Mouse (Mus musculus): ENCODE results near the gene Erlin1. TPM values are rescaled to one million over a fixed set of nuclear protein-coding genes. Genes with fewer than 3 reads are reported as not detected.

Erlin1 gene
- total RNA-seq (2021): 1 to 10 TPM; 8.9 to 9.5 TPM

DNA sequence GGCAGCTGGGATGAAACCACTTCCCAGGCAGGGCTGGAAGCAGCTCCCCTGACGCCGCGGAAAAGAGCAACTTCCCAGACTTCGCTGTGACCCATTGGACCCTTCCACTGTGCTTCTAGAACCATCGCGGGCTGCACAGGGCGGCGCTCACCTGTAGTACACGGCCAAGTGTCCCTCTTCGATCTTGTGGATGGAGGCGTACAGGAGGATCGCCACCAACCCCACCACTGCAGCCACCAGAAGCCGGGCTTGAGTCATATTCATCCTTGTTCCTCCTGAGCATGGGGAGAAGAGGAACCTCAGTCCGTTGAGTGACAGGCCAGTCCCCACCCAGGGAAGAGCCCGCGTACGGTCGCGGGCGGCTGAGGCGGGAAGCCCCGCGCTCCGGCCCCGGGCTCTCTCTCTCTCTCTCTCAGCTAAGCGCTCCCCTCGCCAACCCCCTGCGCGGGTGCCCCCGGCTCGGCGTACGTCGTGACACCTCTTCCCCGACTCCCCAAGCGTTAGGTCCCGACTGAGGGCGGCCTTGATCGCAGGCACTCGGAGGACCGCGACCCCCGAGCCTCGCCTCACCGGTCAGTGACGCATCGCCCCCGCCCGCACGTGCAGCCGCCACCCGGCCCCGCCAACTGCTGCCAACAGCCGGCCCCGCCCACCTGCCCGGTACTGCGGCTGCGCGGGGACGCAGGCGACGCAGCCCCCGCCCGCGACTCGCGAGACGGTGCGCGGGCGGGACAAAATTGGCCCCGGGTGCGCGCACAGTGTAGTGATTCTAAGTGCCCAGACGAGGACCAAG lies at the start of gene Erlin1:
TSS of gene Erlin1 (minus strand) at position 665 of the 793 bp plus-strand sequence.
- DNase-seq: peak; percentile 94

DNA sequence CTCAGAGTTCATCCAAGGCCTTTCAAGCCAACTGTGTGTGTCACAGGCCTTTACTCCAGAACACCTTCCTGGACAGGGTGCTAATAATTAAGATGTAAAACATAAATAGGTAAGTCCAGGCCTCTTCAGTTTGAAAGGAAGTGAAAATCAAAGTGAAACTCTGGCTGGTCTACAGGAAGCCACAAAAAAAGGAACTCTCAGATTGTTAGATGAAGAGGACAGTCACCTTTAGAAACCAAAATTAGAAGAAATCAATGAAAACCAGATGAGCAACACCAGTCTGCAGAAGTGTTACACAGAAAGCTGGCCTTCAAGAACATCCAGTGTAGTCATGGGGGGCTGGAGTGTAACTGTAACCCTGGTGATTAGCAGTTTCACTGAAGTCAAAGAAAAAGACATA lies 48.2 kb upstream of the Erlin1 start:
- DNase-seq: no peak

DNA sequence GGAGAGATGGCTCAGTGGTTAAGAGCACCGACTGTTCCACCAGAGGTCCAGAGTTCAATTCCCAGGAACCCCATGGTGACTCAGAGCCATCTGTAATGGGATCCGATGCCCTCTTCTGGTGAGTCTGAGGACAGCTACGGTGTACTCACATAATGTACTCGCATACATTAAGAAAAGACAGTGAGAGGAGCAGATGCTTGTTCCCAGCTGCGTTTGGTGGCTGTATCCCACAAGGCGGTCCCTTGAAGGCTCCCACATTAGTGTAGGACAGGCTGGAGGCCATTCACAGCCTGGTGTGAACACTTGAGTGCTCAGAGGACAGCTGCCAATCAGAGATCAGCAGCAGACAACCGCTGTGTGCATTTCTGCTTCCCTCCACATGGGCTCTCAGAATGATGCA lies 42.1 kb upstream of the Erlin1 start:
- no peak for DNase-seq

DNA sequence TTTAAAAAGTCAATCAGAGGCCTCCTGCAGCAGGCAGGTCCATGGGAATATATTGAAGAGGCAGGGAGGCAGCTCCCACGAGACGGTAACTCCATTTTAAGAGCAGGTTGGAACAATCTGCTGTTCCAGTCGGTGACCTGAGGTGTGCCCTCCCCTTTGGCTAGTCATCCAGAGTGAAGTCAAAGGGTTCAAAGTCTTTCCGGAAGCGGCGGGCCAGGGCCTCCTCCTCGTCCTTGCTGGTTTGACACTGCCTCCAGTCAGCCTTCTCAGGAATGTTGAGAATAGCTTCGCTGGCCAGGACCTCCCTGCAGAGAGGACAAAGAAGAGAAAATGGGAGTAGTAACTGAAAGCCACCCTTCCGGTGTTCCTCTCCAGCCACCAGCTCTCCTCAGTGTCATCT lies 40.8 kb upstream of the Erlin1 start:
- no peak for DNase-seq

DNA sequence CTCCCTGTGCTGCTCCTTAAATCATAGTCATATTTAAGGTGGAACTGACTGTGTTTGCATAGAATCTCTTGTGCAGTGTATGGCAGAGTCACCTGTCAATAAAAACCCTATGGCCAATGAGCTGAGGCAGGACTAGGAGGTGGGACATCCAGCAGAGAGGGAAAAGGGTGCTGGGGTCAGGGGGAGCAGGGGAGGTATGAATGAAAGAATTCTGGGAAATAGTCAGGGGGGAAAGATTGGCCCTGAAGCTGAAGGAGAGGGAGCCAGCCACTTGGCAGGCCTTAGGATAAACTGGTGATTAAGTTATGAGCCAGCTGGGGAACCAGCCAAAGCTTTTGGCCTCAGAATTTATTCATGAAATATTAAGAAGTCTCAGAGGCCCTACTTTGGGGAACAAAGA lies 39.4 kb upstream of the Erlin1 start:
- no peak for DNase-seq

DNA sequence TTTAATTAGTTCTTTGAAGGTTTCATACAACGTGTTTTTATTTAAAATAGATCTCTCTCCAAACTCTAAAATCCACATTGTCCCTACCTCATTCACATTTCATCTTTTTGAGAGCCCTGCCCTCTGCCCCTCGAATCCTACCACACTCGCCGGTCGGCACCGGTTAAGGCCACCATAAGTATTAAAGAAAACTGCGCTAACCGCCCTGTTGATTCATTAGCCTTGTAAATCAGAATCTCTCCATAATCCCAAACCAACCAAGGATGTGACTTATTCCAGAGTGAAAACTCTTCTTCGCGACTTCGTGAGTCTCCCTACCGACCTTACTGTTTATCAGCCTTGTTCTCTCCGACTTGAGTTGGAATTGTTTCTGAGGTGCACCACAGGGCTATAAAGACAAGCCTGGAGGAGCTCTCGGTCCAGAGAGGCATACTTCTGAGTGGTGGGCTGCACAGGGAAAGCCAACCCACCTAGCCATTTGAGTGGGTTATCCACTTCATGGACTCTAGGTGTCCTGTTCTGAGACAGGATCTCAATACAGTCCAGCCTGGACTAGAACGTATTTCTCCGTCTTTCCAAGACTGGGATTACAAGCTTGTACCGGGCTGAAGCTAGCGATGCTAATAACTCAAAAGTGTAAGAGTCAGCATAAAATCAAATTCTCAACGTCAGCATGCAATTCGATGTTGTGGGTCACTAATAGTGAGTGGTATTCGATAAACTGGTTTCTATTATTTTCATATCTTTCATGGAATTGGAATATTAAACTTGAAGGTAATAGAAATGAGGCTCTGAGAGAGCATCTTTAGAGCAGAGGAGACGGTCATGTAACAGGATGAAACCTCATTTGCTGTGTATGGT lies 38.3 kb upstream of the Erlin1 start:
- peak; percentile 14 for DNase-seq

DNA sequence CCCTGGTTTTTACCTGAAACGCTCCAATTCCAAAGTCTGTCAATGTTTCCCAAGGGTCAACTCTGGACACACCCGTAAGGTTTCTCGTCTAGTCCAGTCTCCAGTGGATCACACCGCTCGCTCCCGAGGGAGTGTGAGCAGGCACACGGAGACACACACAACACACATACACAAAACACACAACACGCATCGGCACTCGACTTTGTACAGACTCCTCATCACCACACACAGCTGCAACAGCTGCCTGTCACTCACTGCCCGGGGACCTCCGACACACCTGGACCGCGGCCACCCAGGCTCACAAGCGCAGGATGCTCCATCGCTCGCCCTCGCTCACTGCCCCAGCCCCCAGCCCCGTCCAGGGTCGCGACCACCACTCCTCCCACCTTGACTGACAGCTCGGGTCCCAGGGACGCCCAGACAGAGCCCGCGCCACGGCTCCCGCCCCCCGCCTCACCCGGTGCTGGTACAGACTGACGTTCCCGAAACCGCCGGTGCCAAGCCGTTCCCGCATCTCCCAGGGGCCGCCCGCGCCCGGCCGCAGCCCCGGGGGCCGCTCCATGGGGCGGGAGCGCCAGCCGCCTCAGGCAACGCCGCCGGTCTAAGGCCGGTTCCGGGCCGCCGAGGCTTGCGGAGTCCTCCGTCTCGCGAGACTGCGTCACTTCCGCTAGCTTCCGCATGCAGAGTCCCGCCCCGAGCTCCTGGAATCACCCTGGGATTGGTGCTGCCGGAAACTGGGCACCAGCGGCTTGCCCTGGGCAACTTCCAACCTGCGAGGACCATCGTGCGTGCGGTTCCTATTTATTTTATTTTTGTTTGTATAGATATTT lies 37.5 kb upstream of the Erlin1 start, which contains the start of gene Chuk:
TSS of gene Chuk (minus strand) at position 650 of the 830 bp plus-strand sequence.
- DNase-seq: peak; percentile 97

DNA sequence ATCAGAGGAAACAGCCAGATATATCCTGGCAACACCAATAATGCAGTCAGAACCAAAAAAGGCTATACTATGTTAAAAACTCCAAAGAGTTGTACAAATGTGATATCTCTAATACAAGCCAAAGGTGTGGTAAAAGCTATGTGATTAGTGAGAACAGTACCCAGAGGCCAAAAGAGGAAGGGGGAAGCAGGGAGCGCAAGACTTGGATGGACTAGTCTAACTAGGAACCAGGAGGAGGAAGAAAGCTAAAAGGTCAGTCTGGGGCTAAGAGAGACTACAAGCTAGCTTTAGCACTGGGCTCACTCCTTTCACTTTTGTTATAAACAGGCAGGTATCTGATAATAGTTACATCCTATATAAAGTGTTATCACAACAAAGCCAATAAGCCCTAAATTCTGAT lies 34.8 kb upstream of the Erlin1 start:
- DNase-seq: no peak

DNA sequence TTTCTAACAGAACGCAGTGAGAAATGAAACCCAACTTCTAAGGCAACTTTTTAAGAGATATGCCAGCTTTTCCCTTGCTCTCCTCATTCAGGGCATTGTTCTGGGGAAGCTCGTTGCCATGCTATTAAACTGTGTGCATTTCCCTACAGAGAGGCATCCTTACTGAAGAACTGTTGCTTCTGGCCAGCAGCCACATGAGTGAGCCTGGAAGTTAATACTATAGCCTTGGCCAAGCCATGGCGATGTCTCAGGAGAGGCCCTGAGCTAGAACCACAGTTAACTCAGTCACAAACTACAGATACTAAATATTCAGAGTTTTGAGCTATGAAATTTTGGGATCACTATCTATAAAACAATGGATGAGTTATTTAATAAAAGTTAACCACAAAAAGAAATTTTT lies 33.4 kb upstream of the Erlin1 start:
- DNase-seq: no peak

DNA sequence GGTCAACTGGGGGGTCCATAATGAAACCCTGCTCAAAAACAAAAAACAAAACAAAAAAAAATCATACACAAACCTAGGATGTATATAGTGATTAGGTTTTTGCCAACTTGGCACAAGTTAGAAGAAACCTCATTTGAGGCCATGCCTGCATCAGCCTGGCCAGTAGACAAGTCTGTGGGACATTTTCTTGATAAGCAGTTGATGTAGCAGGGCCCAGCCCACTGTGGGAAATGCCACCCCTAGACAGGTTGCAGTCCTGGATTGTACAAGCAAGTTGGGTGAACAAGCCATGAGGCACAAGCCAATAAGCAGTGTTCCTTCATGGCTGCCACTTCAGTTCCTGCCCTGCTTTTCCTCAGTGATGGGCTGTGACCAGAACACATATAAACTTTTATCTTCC lies 31.3 kb upstream of the Erlin1 start:
- DNase-seq: no peak

DNA sequence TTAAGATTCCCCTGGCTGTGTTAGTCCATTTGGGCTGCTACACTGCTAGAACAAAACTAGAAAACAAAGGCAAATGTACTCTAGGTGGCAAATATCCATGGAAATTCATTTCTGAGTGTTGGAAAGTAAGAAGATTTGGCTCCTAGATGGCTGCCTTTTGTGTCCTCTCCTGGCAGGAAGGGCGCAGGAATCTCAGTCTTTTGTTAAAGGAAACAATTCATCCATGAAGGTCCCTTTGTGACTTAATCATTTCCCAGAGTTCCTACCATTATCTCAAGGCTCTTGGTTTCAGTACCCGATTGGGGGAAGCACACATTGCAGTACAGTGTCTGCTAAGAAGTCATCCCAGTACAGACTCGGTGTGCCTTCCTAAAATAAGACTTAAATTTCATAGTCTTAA lies 16.7 kb upstream of the Erlin1 start:
- no peak for DNase-seq

DNA sequence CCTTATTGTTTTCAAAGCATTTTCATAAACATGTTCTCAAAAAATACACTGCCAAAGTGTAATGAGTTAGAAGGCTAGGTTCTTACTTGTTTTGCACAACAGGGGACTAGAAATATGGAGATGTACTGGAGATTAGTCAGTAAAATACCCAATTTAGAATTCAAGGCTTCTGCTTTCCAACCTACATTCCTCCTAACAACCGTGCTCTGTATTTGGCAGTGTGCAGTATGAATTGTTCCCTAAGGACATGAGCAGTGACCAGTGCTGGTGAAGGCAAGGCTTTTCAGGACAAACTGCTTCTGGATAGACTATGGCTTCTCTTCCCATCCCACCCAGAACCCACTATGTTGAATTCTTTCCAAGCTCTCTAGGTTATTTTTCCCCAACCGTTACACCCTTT lies 11.3 kb upstream of the Erlin1 start:
- no peak for DNase-seq

DNA sequence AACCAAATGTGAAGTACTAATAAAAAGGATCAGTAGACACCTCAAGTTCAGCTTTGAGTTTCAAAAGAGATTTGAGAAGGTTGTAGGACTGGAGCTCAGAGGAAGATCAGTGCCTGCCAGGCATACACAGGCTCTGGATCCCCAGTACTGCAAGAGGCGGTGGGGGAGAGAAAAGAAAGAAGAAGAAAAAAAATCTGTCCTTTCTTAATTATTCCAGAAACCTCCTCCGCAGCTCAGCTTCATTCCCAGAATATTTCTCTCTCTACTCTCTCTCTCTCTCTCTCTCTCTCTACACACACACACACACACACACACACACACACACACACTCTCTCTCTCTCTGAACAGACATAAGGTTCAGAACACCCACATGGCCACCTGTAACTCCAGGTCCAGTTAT lies 10.4 kb upstream of the Erlin1 start:
- DNase-seq: no peak

DNA sequence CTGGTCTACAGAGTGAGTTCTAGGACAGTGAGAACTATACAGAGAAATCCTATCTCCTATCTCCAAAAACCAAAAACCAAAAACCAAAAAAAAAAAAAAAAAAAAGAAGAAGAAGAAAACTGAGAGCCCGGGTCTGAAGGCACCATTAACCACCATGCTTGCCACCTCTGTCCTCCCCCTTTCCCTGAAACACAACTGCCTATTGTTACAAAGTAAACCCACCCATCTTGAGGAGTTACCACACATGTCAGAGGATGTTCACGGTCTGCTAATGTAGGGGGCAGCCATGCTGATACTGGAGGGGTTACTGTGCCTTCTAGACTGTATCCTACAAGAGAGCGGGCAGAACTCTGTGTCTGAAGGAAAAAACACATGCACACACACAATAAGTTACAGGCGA lies 7.4 kb upstream of the Erlin1 start:
- DNase-seq: no peak

DNA sequence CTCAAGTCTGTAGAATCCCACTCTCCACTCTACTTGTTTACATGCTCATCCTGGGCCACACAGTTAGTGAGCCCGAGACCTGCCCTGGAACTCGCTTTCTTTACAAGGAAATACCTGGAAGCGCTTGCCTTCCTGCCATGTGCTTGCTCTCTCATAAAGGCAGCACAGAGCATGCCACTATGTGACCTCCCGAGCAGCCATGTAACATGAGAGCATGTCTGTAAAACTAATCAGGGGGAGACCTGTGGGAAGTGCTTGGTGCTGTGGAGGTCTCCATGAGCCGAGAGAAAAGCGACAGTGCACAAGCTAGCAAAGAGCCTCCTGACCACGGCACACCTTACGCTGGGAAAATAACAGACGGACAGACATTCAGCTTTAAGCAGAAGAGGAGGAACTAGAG lies 6.9 kb upstream of the Erlin1 start:
- no peak for DNase-seq

DNA sequence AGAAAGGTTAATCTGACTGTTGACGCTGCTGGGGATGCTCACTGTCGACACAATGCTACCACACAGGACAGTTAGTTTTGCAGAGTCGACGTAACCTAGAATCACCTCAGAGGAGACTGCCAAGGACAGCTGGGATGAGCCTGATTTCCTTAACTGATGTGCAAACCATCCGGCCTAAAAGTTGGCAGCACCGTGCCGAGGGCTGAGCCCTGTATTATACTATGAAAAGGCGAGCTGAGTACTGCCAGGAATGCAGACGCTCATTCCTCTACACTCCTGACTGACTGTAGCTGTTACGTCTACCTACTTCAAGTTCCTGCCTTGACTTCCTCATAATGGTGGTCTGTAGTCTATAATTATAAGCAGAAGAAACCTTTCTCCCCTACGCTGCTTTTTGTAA lies 5.4 kb upstream of the Erlin1 start:
- no peak for DNase-seq

DNA sequence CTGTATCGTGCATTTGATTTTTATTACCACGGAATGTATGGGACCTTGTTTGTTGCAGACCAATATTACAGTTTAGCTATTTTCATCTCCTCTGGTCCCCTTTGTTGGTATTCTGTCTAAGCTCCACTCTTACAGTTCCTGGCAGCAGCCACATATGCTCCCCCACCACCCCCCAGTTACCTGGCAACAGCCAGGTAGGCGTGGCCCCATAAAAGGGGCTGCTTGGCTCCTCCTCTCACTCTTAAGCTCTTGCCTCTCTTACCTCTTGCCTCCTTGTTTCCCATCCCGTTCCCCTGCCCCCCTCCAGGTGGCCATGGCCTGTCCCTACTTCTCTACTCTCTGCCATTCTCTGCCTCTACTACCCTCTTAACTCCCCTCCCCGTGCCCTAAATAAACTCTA lies 1.6 kb upstream of the Erlin1 start:
- DNase-seq: no peak

DNA sequence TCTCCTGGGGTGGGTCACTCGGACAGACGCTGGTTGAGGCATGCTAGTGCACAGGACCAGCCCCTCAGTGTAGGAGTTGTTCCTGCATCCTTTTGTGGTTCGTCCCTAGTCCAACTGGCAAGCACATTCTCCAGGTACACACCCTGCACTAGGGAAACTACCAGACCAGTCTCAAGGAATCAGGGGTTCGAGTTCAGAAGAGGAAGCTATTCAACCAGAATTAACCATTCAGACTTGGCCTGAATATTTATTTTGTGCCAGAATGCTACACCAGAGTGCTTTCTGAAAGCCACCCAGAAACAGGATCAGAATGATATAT lies 288 bp upstream of the Erlin1 start:
- DNase-seq: no peak

DNA sequence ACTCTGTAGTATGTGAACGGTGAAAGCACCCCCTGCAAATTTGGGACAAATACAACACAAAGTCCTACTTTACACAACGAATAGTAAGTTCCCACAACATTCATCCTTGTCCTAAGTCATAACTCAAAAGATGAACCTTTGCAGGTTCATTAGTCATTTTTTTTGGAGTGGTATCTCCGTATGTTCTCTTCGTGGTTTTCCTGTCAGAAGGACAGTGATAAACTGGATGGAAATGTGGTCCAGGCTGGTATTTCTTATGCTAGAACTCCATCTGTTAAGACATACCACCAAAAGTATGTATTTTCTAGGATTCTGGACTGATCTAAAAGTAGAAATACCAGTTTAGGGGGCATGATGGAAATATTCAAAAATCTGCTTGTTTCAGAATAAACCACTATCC lies 1.4 kb downstream of the Erlin1 start:
- no peak for DNase-seq

DNA sequence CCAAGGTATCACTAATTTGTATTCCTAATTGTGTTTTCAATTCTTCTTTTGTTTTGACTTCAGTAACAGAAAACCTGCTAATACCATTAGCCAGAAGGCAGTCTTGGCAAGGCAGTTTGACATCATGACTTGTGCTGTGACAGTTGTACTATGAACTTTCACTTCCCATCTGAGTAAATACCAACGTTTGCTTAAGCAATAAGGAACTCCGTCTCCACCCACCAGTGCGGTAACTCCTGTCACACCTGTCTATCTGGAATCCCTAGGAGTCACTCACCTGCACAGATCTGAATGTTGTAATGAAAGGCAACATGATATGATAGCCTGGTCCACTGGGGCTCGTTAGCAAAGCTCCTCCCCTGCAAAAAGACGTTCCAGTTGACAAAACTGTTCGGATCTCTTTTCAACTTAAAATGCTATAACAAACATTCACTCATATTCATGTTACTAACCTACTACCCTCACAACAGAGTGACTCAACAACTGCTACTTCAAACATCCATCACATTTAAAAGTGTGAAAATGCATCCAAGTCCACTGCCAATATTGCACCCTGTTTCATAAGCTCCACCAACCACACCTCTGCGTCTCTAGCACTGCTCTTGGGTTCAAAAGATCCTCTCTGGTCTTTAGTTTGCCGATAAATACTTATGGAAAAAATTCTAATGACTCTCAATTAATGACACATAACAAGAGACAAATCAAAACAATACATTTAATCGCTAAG lies 2.1 kb downstream of the Erlin1 start:
- no peak for DNase-seq

DNA sequence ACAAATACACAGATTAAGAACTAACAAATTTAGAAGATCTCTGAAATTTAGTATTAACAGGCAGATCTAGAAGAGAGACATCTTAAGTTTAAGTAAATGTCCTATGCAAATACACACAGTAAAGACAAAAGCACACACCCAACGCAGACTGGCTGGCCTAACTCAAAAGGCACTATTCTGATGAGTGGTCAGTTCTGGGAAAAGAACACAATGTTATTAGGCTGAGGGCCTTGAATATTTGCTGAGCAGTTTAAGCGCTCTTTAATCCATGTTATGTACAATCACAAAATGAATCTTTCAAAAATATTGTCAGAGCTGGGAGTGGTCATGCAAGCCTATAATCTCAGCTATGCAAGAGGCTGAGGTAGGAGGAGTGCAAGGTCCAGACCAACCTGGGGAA lies 4.9 kb downstream of the Erlin1 start:
- DNase-seq: no peak

DNA sequence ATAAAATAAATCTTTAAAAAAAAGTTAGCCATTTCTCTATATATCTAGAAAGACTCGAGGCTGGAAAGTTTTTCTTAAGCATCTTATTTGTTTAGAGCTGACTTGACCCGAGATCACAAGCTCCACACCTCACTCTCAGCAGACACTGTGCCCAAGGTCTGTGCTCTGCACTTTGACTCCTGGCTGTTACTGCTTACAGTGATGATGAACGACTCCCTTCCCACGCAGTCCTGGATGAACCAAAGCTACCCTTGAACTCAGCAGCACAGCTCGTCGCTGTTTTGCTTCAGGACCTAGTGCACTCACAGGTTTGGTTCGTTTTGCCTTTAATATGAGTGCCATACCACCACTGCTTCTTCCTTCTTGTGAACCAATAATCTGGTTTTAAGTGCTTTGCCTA lies 5.8 kb downstream of the Erlin1 start:
- no peak for DNase-seq

Data from heart, postnatal 4 days (tissue).